Mouse (Mus musculus) splenic B cell, adult 2 months (primary cell): ENCODE measurements around the gene Gabarap.
A peak's percentile ranks its signal among the peaks of the same experiment; 100 is the strongest.
"Not testable (repeated sequence)": the region's sequence is repeated elsewhere in the genome, so short reads cannot be mapped to it uniquely, and the experiment has no call there.

Experiments
- DNase-seq: peaks from one replicate; pipeline ENCODE4 v3.0.0-alpha.2; 2011; ENCODE audit warnings: low read depth, low spot score
- H3K27me3 ChIP-seq: 2 replicates; pipeline ENCODE4 v1.6.1; 2012; ENCODE audit warnings: mild to moderate bottlenecking, low read length, moderate library complexity, mixed read lengths; ENCODE audit not compliant: control insufficient read depth, poor library complexity, insufficient read depth, severe bottlenecking
- H3K36me3 ChIP-seq: 2 replicates; pipeline ENCODE4 v1.6.1; 2012; ENCODE audit warnings: mild to moderate bottlenecking, low read length, moderate library complexity, mixed read lengths; ENCODE audit not compliant: control insufficient read depth, poor library complexity, insufficient read depth, severe bottlenecking

Gabarap gene

GRCm38 (mm10) chr11:70001159-70001558 lies 10.2 kb downstream of the Gabarap start:
- DNase-seq, result no peak
- peaks cover 10% of the 10 kb centered on the region for H3K36me3 ChIP-seq
- no peaks in the 10 kb centered on the region for H3K27me3 ChIP-seq

- Histone ChIP-seq H3K36me3 (peaks cover 12% of the 10 kb centered on the region), H3K27me3 (no peaks in the 10 kb centered on the region)
- peak; percentile 78 for DNase-seq
Measured at GRCm38 (mm10) chr11:70001865-70002264, 10.9 kb downstream of the Gabarap start.

- no peak for DNase-seq
- Histone ChIP-seq H3K27me3 (no peaks in the 10 kb centered on the region), H3K36me3 (peaks cover 12% of the 10 kb centered on the region)
Measured at GRCm38 (mm10) chr11:70002471-70002870, 11.5 kb downstream of the Gabarap start.

GRCm38 (mm10) chr11:70005521-70005920 lies 14.6 kb downstream of the Gabarap start:
- H3K27me3 ChIP-seq, result no peaks in the 10 kb centered on the region
- H3K36me3 ChIP-seq, result peaks cover 15% of the 10 kb centered on the region
- peak; percentile 66 for DNase-seq

- peaks cover 18% of the 10 kb centered on the region for H3K36me3 ChIP-seq
- H3K27me3 ChIP-seq, result no peaks in the 10 kb centered on the region
- DNase-seq, result no peak
Measured at GRCm38 (mm10) chr11:70010033-70010432, 19.1 kb downstream of the Gabarap start.

GRCm38 (mm10) chr11:70010548-70010947 lies 19.6 kb downstream of the Gabarap start:
- H3K27me3 ChIP-seq, result no peaks in the 10 kb centered on the region
- H3K36me3 ChIP-seq, result peaks cover 18% of the 10 kb centered on the region
- DNase-seq, result no peak

GRCm38 (mm10) chr11:70010961-70011360 lies 20.0 kb downstream of the Gabarap start:
- Histone ChIP-seq H3K27me3 (no peaks in the 10 kb centered on the region), H3K36me3 (peaks cover 18% of the 10 kb centered on the region)
- no peak for DNase-seq

GRCm38 (mm10) chr11:70012931-70013330 lies 22.0 kb downstream of the Gabarap start:
- Histone ChIP-seq H3K36me3 (peaks cover 15% of the 10 kb centered on the region), H3K27me3 (no peaks in the 10 kb centered on the region)
- no peak for DNase-seq

- DNase-seq, result no peak
- H3K27me3 ChIP-seq, result no peaks in the 10 kb centered on the region
Measured at GRCm38 (mm10) chr11:70013408-70013807, 22.5 kb downstream of the Gabarap start.

GRCm38 (mm10) chr11:70014051-70014450 lies 23.1 kb downstream of the Gabarap start:
- no peak for DNase-seq
- Histone ChIP-seq H3K27me3 (no peaks in the 10 kb centered on the region), H3K36me3 (peaks cover 12% of the 10 kb centered on the region)

More at GRCm38 (mm10) chr11:70013408-70013807, 22.5 kb downstream of the Gabarap start:
- H3K36me3 ChIP-seq, result peaks cover 15% of the 10 kb centered on the region

- Histone ChIP-seq H3K27me3 (no peaks in the 10 kb centered on the region), H3K36me3 (peaks cover 5% of the 10 kb centered on the region; the same call in 1 of the 2 replicates)
- DNase-seq, result peak; percentile 84
Measured at GRCm38 (mm10) chr11:70014880-70015558, 24.1 kb downstream of the Gabarap start, which contains the start of gene Acadvl. Acadvl (minus strand) TSS chr11:70015411.

GRCm38 (mm10) chr11:70015677-70016076 lies 24.7 kb downstream of the Gabarap start:
- peaks cover under 1% of the 10 kb centered on the region; the same call in 1 of the 2 replicates for H3K36me3 ChIP-seq
- DNase-seq, result no peak

GRCm38 (mm10) chr11:70016177-70016576 lies 25.2 kb downstream of the Gabarap start:
- H3K27me3 ChIP-seq, DNase-seq, H3K36me3 ChIP-seq: not testable (repeated sequence)

More at GRCm38 (mm10) chr11:70015677-70016076, 24.7 kb downstream of the Gabarap start:
- H3K27me3 ChIP-seq, result no peaks in the 10 kb centered on the region

- no peaks in the 10 kb centered on the region for H3K27me3 ChIP-seq
Measured at GRCm38 (mm10) chr11:70016669-70017068, 25.7 kb downstream of the Gabarap start, which contains the start of gene Dlg4. Dlg4 (plus strand) TSS chr11:70016942.

GRCm38 (mm10) chr11:70017199-70017767 lies 26.3 kb downstream of the Gabarap start:
- no peaks in the 10 kb centered on the region; the same call in 1 of the 2 replicates for H3K36me3 ChIP-seq

More at GRCm38 (mm10) chr11:70016669-70017068, 25.7 kb downstream of the Gabarap start, which contains the start of gene Dlg4:
- DNase-seq, result no peak
- no peaks in the 10 kb centered on the region; the same call in 1 of the 2 replicates for H3K36me3 ChIP-seq

More at GRCm38 (mm10) chr11:70017199-70017767, 26.3 kb downstream of the Gabarap start:
- DNase-seq, result no peak
- H3K27me3 ChIP-seq, result no peaks in the 10 kb centered on the region
